Mouse (Mus musculus): ENCODE measurements around the gene Pglyrp1. TPM values are rescaled to one million over a fixed set of nuclear protein-coding genes. Genes with fewer than 3 reads are reported as not detected.

Gene Pglyrp1
- total and polyA plus RNA-seq, 3 experiments = 0.51 to 3.8 TPM; not detected in 1

DNA sequence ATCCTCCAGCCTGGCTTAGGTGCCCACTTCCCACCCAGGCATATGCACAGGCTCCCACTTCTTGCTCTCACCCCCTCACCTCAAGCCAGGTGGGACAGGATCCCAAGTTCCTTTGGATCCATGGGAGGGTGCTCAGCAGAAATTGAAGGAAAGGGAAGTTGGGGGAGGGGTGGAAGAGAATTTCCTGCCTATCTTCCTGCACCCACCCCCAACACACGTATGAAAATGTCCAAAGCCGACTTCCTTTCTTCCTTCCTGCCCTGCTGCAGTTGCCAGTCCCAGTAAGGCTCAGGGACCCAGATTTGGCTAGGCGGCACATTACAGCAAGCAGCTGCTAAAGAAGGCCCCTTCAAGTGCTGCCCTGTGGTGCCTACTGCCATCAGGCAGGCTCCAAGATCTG is 56.6 kb downstream of the Pglyrp1 start:
- no peaks in the 10 kb centered on the region for H3K79me2 ChIP-seq (replicated peaks; ENCODE audit: control insufficient read depth, extremely low read depth, insufficient read depth, poor library complexity, severe bottlenecking)
- no peak overlapping the region for H3K4me2 ChIP-seq (ENCODE audit: insufficient read depth, low read depth, poor library complexity, severe bottlenecking)
- TF ChIP-seq SMC3 (IDR thresholded peaks at IDR 0.05; ENCODE audit: low read depth, low read length) (no peak), CTCF (conservative IDR thresholded peaks at IDR 0.05 in 1 of 2, IDR thresholded peaks at IDR 0.05 in 1 of 2; ENCODE audit: low read depth in 2 of 2, low read length in 2 of 2) (no peak), ELF1 (IDR thresholded peaks at IDR 0.05; ENCODE audit: low read depth, low read length) (no peak), JUND (conservative IDR thresholded peaks at IDR 0.05; ENCODE audit: low read depth, low read length) (no peak), MXI1 (IDR thresholded peaks at IDR 0.05; ENCODE audit: low read depth, low read length) (no peak), JUN (IDR thresholded peaks at IDR 0.05; ENCODE audit: insufficient read depth, low read depth, low read length) (no peak), ETS1 (conservative IDR thresholded peaks at IDR 0.05; ENCODE audit: low read depth, low read length) (no peak), MEF2A (IDR thresholded peaks at IDR 0.05; ENCODE audit: borderline replicate concordance, low read depth, low read length) (no peak), IRF4 (IDR thresholded peaks at IDR 0.05; ENCODE audit: low read depth, low read length) (no peak)
- no peak overlapping the region for H3K9ac ChIP-seq (ENCODE audit: insufficient read depth, low read depth)
- no peaks in the 10 kb centered on the region for H3K36me3 ChIP-seq (replicated peaks in 1 of 2; ENCODE audit: control insufficient read depth in 1 of 2, insufficient read depth in 1 of 2, low read length in 1 of 2)
- in situ Hi-C loops (cut with MboI; ENCODE audit: low pct_ligation_motif_present, low pct_unique_long_range_greater_than_20kb, low sequenced_read_pairs) (no loop called here), dilution Hi-C loops (cut with MboI; ENCODE audit: extremely low pct_ligation_motif_present, extremely low pct_unique_long_range_greater_than_20kb, low sequenced_read_pairs) (no loop called here)
- H3K27me3 ChIP-seq (replicated peaks) = peaks cover 82% of the 10 kb centered on the region
- peaks cover 2% of the 10 kb centered on the region for H3K9me3 ChIP-seq (replicated peaks; ENCODE audit: low read length)
- H3K4me3 ChIP-seq (replicated peaks in 1 of 3; ENCODE audit: low read depth in 2 of 3, low read length in 2 of 3, poor library complexity in 1 of 3) = no peak overlapping the region
- peaks cover 0 to 3% of the 10 kb centered on the region in 2 experiments; a peak in 2 of 4 replicates for H3K4me1 ChIP-seq (ENCODE audit: control insufficient read depth in 1 of 2, insufficient read depth in 2 of 2)
- no peak overlapping the region for H3K27ac ChIP-seq (ENCODE audit: insufficient read depth, low read depth)
- DNase-seq (ENCODE audit: extremely low read depth) = no peak

Other genes with a start within 250 kb of the Pglyrp1 start
- not detected in 2 replicates for gene Psg21, start 214.6 kb upstream of the Pglyrp1 start, total RNA-seq (2012; rRNA removed)
- not detected in 2 replicates for gene Psg21, start 214.6 kb upstream of the Pglyrp1 start, total RNA-seq (2014; rRNA removed)
- gene Psg21, start 214.6 kb upstream of the Pglyrp1 start, polyA plus RNA-seq (2012; ENCODE audit: insufficient read length, low read depth) = not detected in 2 replicates
- gene Psg20, start 185.1 kb upstream of the Pglyrp1 start, total RNA-seq (2012; rRNA removed) = not detected in 2 replicates
- gene Psg20, start 185.1 kb upstream of the Pglyrp1 start, total RNA-seq (2014; rRNA removed) = not detected in 2 replicates
- not detected in 2 replicates for gene Psg20, start 185.1 kb upstream of the Pglyrp1 start, polyA plus RNA-seq (2012; ENCODE audit: insufficient read length, low read depth)
- not detected in 2 replicates for gene Psg22, start 153.2 kb upstream of the Pglyrp1 start, total RNA-seq (2012; rRNA removed)
- gene Psg22, start 153.2 kb upstream of the Pglyrp1 start, total RNA-seq (2014; rRNA removed) = not detected in 2 replicates
- gene Psg22, start 153.2 kb upstream of the Pglyrp1 start, polyA plus RNA-seq (2012; ENCODE audit: insufficient read length, low read depth) = not detected in 2 replicates
- not detected in 2 replicates for gene Psg19, start 72.8 kb upstream of the Pglyrp1 start, total RNA-seq (2012; rRNA removed)
- not detected in 2 replicates for gene Psg19, start 72.8 kb upstream of the Pglyrp1 start, total RNA-seq (2014; rRNA removed)
- gene Psg19, start 72.8 kb upstream of the Pglyrp1 start, polyA plus RNA-seq (2012; ENCODE audit: insufficient read length, low read depth) = not detected in 2 replicates
- gene Psg17, start 49.7 kb upstream of the Pglyrp1 start, total RNA-seq (2012; rRNA removed) = not detected in 2 replicates
- not detected in 2 replicates for gene Psg17, start 49.7 kb upstream of the Pglyrp1 start, total RNA-seq (2014; rRNA removed)
- gene Psg17, start 49.7 kb upstream of the Pglyrp1 start, polyA plus RNA-seq (2012; ENCODE audit: insufficient read length, low read depth) = not detected in 2 replicates
- gene Mill2, start 31.4 kb upstream of the Pglyrp1 start, total RNA-seq (2012; rRNA removed) = not detected in 2 replicates
- not detected in 2 replicates for gene Mill2, start 31.4 kb upstream of the Pglyrp1 start, total RNA-seq (2014; rRNA removed)
- gene Mill2, start 31.4 kb upstream of the Pglyrp1 start, polyA plus RNA-seq (2012; ENCODE audit: insufficient read length, low read depth) = not detected in 2 replicates
- gene Ccdc61, start 39.1 kb downstream of the Pglyrp1 start, total RNA-seq (2012; rRNA removed) = 16.3 and 17.4 TPM in 2 replicates
- gene Ccdc61, start 39.1 kb downstream of the Pglyrp1 start, total RNA-seq (2014; rRNA removed) = 11.7 and 11.9 TPM in 2 replicates
- gene Ccdc61, start 39.1 kb downstream of the Pglyrp1 start, polyA plus RNA-seq (2012; ENCODE audit: insufficient read length, low read depth) = 13.2 and 27.3 TPM in 2 replicates
- gene Nova2, start 54.6 kb downstream of the Pglyrp1 start, total RNA-seq (2012; rRNA removed) = 0.04 TPM in 2 replicates
- not detected in 2 replicates for gene Nova2, start 54.6 kb downstream of the Pglyrp1 start, total RNA-seq (2014; rRNA removed)
- not detected in 2 replicates for gene Nova2, start 54.6 kb downstream of the Pglyrp1 start, polyA plus RNA-seq (2012; ENCODE audit: insufficient read length, low read depth)
- gene Nanos2, start 116.1 kb downstream of the Pglyrp1 start, total RNA-seq (2012; rRNA removed) = not detected in 2 replicates
- gene Nanos2, start 116.1 kb downstream of the Pglyrp1 start, total RNA-seq (2014; rRNA removed) = not detected in 2 replicates
- not detected in 2 replicates for gene Nanos2, start 116.1 kb downstream of the Pglyrp1 start, polyA plus RNA-seq (2012; ENCODE audit: insufficient read length, low read depth)
- gene Mypop, start 119.9 kb downstream of the Pglyrp1 start, total RNA-seq (2012; rRNA removed) = 2.5 and 2.8 TPM in 2 replicates
- gene Mypop, start 119.9 kb downstream of the Pglyrp1 start, total RNA-seq (2014; rRNA removed) = 1.2 and 1.3 TPM in 2 replicates
- gene Mypop, start 119.9 kb downstream of the Pglyrp1 start, polyA plus RNA-seq (2012; ENCODE audit: insufficient read length, low read depth) = 4.1 and 4.7 TPM in 2 replicates
- gene Irf2bp1, start 132.7 kb downstream of the Pglyrp1 start, total RNA-seq (2012; rRNA removed) = 11.8 and 12.8 TPM in 2 replicates
- gene Irf2bp1, start 132.7 kb downstream of the Pglyrp1 start, total RNA-seq (2014; rRNA removed) = 3.7 and 4.9 TPM in 2 replicates
- 6.6 and 7.1 TPM in 2 replicates for gene Irf2bp1, start 132.7 kb downstream of the Pglyrp1 start, polyA plus RNA-seq (2012; ENCODE audit: insufficient read length, low read depth)
- gene Foxa3, start 152.2 kb downstream of the Pglyrp1 start, total RNA-seq (2012; rRNA removed) = 0.08 TPM in 1 of 2 replicates, not detected in the other
- not detected in 2 replicates for gene Foxa3, start 152.2 kb downstream of the Pglyrp1 start, total RNA-seq (2014; rRNA removed)
- not detected in 2 replicates for gene Foxa3, start 152.2 kb downstream of the Pglyrp1 start, polyA plus RNA-seq (2012; ENCODE audit: insufficient read length, low read depth)
- 129 and 141 TPM in 2 replicates for gene Sympk, start 153.0 kb downstream of the Pglyrp1 start, total RNA-seq (2012; rRNA removed)
- 42.0 and 43.7 TPM in 2 replicates for gene Sympk, start 153.0 kb downstream of the Pglyrp1 start, total RNA-seq (2014; rRNA removed)
- gene Sympk, start 153.0 kb downstream of the Pglyrp1 start, polyA plus RNA-seq (2012; ENCODE audit: insufficient read length, low read depth) = 97.4 and 111 TPM in 2 replicates
- gene Rsph6a, start 183.4 kb downstream of the Pglyrp1 start, total RNA-seq (2012; rRNA removed) = 0.17 and 0.25 TPM in 2 replicates
- not detected in 2 replicates for gene Rsph6a, start 183.4 kb downstream of the Pglyrp1 start, total RNA-seq (2014; rRNA removed)
- not detected in 2 replicates for gene Rsph6a, start 183.4 kb downstream of the Pglyrp1 start, polyA plus RNA-seq (2012; ENCODE audit: insufficient read length, low read depth)
- gene Dmwd, start 204.9 kb downstream of the Pglyrp1 start, total RNA-seq (2012; rRNA removed) = not detected in 2 replicates
- gene Dmwd, start 204.9 kb downstream of the Pglyrp1 start, total RNA-seq (2014; rRNA removed) = not detected in 2 replicates
- gene Dmwd, start 204.9 kb downstream of the Pglyrp1 start, polyA plus RNA-seq (2012; ENCODE audit: insufficient read length, low read depth) = not detected in 2 replicates
- 0.17 and 0.30 TPM in 2 replicates for gene Dmpk, start 212.5 kb downstream of the Pglyrp1 start, total RNA-seq (2012; rRNA removed)
- 0.36 TPM in 1 of 2 replicates, not detected in the other for gene Dmpk, start 212.5 kb downstream of the Pglyrp1 start, total RNA-seq (2014; rRNA removed)
- gene Dmpk, start 212.5 kb downstream of the Pglyrp1 start, polyA plus RNA-seq (2012; ENCODE audit: insufficient read length, low read depth) = 0.27 and 0.56 TPM in 2 replicates
- 1.3 and 1.8 TPM in 2 replicates for gene Six5, start 223.3 kb downstream of the Pglyrp1 start, total RNA-seq (2012; rRNA removed)
- gene Six5, start 223.3 kb downstream of the Pglyrp1 start, total RNA-seq (2014; rRNA removed) = 0.16 TPM in 2 replicates
- 0.25 and 0.33 TPM in 2 replicates for gene Six5, start 223.3 kb downstream of the Pglyrp1 start, polyA plus RNA-seq (2012; ENCODE audit: insufficient read length, low read depth)
- gene Gm4969, start 247.0 kb downstream of the Pglyrp1 start, total RNA-seq (2012; rRNA removed) = 0.08 TPM in 1 of 2 replicates, not detected in the other
- gene Gm4969, start 247.0 kb downstream of the Pglyrp1 start, total RNA-seq (2014; rRNA removed) = not detected in 2 replicates
- gene Gm4969, start 247.0 kb downstream of the Pglyrp1 start, polyA plus RNA-seq (2012; ENCODE audit: insufficient read length, low read depth) = not detected in 2 replicates
- gene Fbxo46, start 248.5 kb downstream of the Pglyrp1 start, total RNA-seq (2012; rRNA removed) = 11.6 and 12.5 TPM in 2 replicates
- gene Fbxo46, start 248.5 kb downstream of the Pglyrp1 start, total RNA-seq (2014; rRNA removed) = 3.5 and 4.0 TPM in 2 replicates
- gene Fbxo46, start 248.5 kb downstream of the Pglyrp1 start, polyA plus RNA-seq (2012; ENCODE audit: insufficient read length, low read depth) = 4.8 and 6.1 TPM in 2 replicates